14 mouse cellular contexts compared by ENCODE assay signal in genomic region chr13:70156975-70157588, GRCm38 (mm10).
"Had no signal": no experiment of that assay in that cellular context is flagged by ENCODE, and none has a peak within 500 bp of the region (broad histone marks: within the 10 kb centered on the region; RNA-seq: fewer than 3 reads in every experiment).

No protein-coding gene starts in this region.

- DNase-seq: kidney, postnatal 25 days; lung, embryonic 14.5 days; lung, postnatal 10 days; lung, postnatal 4 days; thymus, adult 18-20 months; thymus, postnatal 14 days had no signal

- H3K36me3 ChIP-seq: limb, embryonic 10.5 days; liver, embryonic 15.5 days; midbrain, embryonic 12.5 days had no signal

- H3K4me2 ChIP-seq: liver, embryonic 11.5 days; liver, embryonic 15.5 days; lung, embryonic 14.5 days; midbrain, embryonic 12.5 days had no signal

- H3K27me3 ChIP-seq: liver, embryonic 15.5 days; megakaryocyte, embryonic 14.5 days had no signal

- H3K27ac ChIP-seq: left cerebral cortex, adult 2 months; limb, embryonic 10.5 days; liver, embryonic 15.5 days; midbrain, embryonic 12.5 days; stomach, postnatal 0 days had no signal

- ATAC-seq: midbrain, embryonic 16.5 days had no signal

- H3K9me3 ChIP-seq: limb, embryonic 10.5 days; liver, embryonic 15.5 days; midbrain, embryonic 12.5 days had no signal

- H3K9ac ChIP-seq: liver, embryonic 15.5 days; lung, embryonic 14.5 days; midbrain, embryonic 12.5 days had no signal

- H3K4me1 ChIP-seq: liver, embryonic 15.5 days; megakaryocyte, embryonic 14.5 days; midbrain, embryonic 12.5 days had no signal

- H3K4me3 ChIP-seq: left cerebral cortex, adult 2 months; limb, embryonic 10.5 days; liver, embryonic 15.5 days; megakaryocyte, embryonic 14.5 days; midbrain, embryonic 12.5 days had no signal
